Mouse (Mus musculus) embryonic facial prominence, embryonic 10.5 days (tissue): ENCODE results near the gene B4gat1. TPM values are rescaled to one million over a fixed set of nuclear protein-coding genes. Genes with fewer than 3 reads are reported as not detected.
A peak's percentile ranks its signal among the peaks of the same experiment; 100 is the strongest.
"Not testable (repeated sequence)": the region's sequence is repeated elsewhere in the genome, so short reads cannot be mapped to it uniquely, and the experiment has no call there.

Experiments
- DNase-seq: peaks from one replicate; pipeline ENCODE4 v3.0.0-alpha.2; 2017; ENCODE audit warnings: low spot score
- H3K27ac ChIP-seq: fragments of 300-500 bp; sonication (generic); replicated peaks from 2 replicates; pipeline ENCODE4 v1.5.1; 2016; ENCODE audit warnings: mild to moderate bottlenecking
- H3K27me3 ChIP-seq: fragments of 300-500 bp; sonication (generic); replicated peaks from 2 replicates; pipeline ENCODE4 v1.6.1; 2016; ENCODE audit warnings: low read depth, mild to moderate bottlenecking; ENCODE audit not compliant: poor library complexity, severe bottlenecking
- H3K36me3 ChIP-seq: fragments of 300-500 bp; sonication (generic); replicated peaks from 2 replicates; pipeline ENCODE4 v1.6.1; 2016; ENCODE audit warnings: mild to moderate bottlenecking, moderate library complexity
- H3K4me1 ChIP-seq: fragments of 300-500 bp; sonication (generic); 2 replicates; pipeline ENCODE4 v1.6.1; 2016
- H3K4me3 ChIP-seq: fragments of 300-500 bp; sonication (generic); 2 replicates; pipeline ENCODE4 v1.5.1; 2016; ENCODE audit warnings: mild to moderate bottlenecking, moderate library complexity
- H3K9me3 ChIP-seq: fragments of 300-500 bp; sonication (generic); 2 replicates; pipeline ENCODE4 v1.6.1; 2016; ENCODE audit warnings: mild to moderate bottlenecking
- WGBS: fragments of 180-500 bp; shearing (Covaris S2); methylation state at CpG from one replicate; pipeline ENCODE4 v1.1.7; 2016; 5-methylcytosine and 5-hydroxymethylcytosine counted together
- polyA plus RNA-seq: library from polyadenylated mRNA; unstranded; fragments of >200 nt; fragmentation: Nextera tagmentation; extraction: Ambion mirVana; gene quantifications from 2 replicates; pipeline ENCODE4 v1.2.1, GENCODE M21; 2016

B4gat1 gene
- polyA plus RNA-seq, 1 experiment from 2014 or later = 36.1 TPM

DNA sequence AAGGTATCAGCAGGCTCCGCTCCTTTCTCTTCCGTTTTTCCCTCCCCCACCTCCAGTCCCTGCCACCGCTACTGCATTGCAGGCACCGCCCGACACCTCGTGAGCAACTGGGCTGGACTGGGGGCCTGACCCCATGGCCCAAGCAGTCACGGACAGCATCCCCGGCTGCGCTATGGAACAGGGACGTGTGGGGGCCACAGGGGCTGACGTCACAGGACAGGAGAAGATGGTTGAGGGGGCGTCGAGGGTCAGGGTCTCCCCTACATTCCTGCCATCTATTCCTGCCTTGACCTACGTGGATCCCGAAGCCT lies 46.2 kb downstream of the B4gat1 start:
- Histone ChIP-seq H3K27me3 (peaks cover 68% of the 10 kb centered on the region), H3K27ac (no peak overlapping the region), H3K36me3 (peaks cover 1% of the 10 kb centered on the region), H3K4me1 (peaks cover 34% of the 10 kb centered on the region), H3K4me3 (peak overlapping the region; percentile 58), H3K9me3 (no peaks in the 10 kb centered on the region)
- DNase-seq = no peak
- 5% methylated on average over 15 of the region's 15 CpGs for WGBS

DNA sequence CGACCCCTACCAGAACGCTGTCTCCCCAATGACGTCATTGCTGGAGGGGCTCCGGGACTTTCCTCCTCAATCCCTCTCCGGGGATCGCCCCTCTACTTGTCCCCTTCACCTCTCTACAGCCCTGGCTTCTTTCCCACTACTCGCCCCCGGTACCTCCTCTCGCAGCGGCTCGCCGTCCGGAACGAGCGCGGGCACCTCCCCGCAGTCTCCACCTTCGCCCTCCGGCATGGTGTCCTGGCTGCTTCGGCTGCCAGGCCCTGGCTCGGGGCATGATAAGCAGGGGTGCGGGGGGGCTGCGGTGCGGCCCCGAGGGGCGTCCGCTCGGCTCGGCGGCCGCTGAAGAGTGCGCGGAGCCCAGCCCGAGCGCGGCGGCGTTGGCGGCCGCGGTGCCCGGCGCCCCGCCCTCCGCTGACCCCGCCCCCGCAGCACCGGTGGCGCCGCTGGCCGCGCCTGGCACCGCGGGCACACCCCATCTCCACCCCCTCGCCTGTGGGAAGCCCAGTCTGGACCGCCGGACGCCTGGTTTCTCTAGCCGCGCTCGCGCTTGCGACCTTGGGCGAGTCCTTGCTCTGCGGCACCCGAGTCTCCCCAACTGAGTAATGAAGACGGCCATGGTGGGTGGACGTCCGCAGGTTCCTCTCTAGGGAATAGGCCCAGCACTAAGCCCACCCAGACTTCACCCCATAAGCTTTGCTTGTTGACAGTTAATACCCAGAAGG lies 46.7 kb downstream of the B4gat1 start, which contains the start of gene Tmem151a:
Gene Tmem151a, minus strand, starts transcription at position 387 of the 719 bp plus-strand sequence.
- under 1% methylated on average over 69 of the region's 69 CpGs for WGBS
- DNase-seq = no peak
- H3K4me3 ChIP-seq = peak within 1 kb of the TSS; percentile 58
- H3K4me1 ChIP-seq = peaks cover 34% of the 10 kb centered on the region
- no peaks in the 10 kb centered on the region for H3K9me3 ChIP-seq
- H3K36me3 ChIP-seq = peaks cover 6% of the 10 kb centered on the region
- no peak within 1 kb of the TSS for H3K27ac ChIP-seq
- peaks cover 63% of the 10 kb centered on the region for H3K27me3 ChIP-seq

- WGBS = 54% methylated on average over 4 of the region's 4 CpGs
- not testable (repeated sequence) for H3K27ac ChIP-seq
- H3K27me3 ChIP-seq = peaks cover 51% of the 10 kb centered on the region
Observed at GRCm38 (mm10) chr19:5086533-5086932, 47.9 kb downstream of the B4gat1 start.

DNA sequence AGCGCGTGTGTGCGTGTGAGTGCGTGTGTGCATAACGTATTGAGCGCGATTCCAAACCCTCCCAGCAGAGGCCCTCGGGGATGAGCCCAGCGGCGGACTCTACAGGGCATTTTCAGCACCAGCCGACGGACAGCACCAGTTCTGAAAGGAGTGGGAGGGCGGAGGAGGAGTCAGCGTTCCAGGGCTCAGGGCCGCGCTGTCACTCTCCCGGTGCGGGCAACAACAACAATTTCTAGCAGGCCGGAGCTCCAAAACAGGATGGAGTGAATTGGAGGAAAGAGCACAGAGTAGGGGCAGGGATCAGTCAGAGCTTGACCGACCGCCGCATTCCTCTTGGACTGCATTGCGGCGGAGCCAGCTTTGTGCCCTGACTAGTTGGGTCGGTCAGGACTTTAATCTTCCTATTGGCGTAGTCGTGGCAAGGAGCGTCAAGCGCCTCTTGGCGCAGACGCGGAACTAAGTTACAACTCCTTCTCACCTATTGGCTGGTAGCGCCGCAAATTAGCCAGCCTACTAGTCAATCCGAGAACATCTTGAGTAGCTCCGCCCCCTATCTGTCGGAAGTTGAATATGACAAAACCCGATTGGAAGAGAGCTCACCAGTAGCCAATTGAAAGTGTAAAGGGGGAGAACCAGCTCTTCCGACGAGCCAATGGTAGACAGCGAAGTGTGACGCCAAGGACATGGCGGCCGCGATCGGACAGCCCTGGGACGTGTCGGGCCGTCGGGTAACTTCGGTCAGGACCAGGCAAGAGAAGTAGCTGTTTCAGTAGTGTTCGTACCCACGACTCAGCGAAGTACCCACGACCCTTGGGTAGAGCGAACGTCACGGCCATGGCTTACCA lies 49.5 kb downstream of the B4gat1 start, which contains the start of gene Yif1a:
Gene Yif1a, plus strand, starts transcription at position 655 of the 845 bp plus-strand sequence.
- H3K27me3 ChIP-seq = peaks cover 35% of the 10 kb centered on the region
- H3K9me3 ChIP-seq = no peaks in the 10 kb centered on the region
- under 1% methylated on average over 58 of the region's 58 CpGs for WGBS
- peaks cover 34% of the 10 kb centered on the region for H3K36me3 ChIP-seq
- peaks cover 31% of the 10 kb centered on the region for H3K4me1 ChIP-seq
- H3K4me3 ChIP-seq = peak within 1 kb of the TSS; percentile 90
- DNase-seq = peak; percentile 95
- H3K27ac ChIP-seq = peak within 1 kb of the TSS; percentile 84

More at GRCm38 (mm10) chr19:5086533-5086932, 47.9 kb downstream of the B4gat1 start:
- H3K4me1 ChIP-seq = peaks cover 34% of the 10 kb centered on the region
- H3K36me3 ChIP-seq = peaks cover 19% of the 10 kb centered on the region
- not testable (repeated sequence) for H3K9me3 ChIP-seq, DNase-seq, H3K4me3 ChIP-seq

DNA sequence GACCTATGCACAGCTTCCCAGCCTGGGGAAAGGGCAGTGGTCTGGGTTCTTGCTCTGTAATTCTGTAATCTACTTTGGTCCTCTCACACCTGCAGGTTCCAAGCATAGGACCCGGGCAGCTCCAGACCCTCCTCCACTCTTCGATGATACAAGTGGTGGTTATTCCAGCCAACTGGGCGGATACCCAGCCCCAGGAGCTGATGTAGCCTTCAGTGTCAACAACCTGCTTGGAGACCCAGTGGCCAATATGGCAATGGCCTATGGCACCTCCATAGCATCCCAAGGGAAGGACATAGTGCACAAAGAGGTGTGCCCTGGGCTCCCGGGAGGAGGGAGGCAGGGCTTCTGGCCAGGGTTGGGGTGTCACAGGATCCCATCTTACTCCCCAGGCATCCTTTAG lies 50.7 kb downstream of the B4gat1 start:
- H3K27ac ChIP-seq = no peak overlapping the region
- WGBS = 89% methylated on average over 4 of the region's 4 CpGs
- H3K36me3 ChIP-seq = peaks cover 42% of the 10 kb centered on the region
- peaks cover 41% of the 10 kb centered on the region for H3K4me1 ChIP-seq
- DNase-seq = no peak
- H3K27me3 ChIP-seq = peaks cover 23% of the 10 kb centered on the region
- no peaks in the 10 kb centered on the region for H3K9me3 ChIP-seq
- peak overlapping the region; percentile 90 for H3K4me3 ChIP-seq

Other genes starting within 250 kb of the B4gat1 start
- 92.1 and 99.5 TPM in 2 replicates for gene Rbm4, start 244.9 kb upstream of the B4gat1 start, polyA plus RNA-seq
- gene Gm21992, start 227.2 kb upstream of the B4gat1 start, polyA plus RNA-seq = 38.8 and 41.8 TPM in 2 replicates
- gene Rbm14, start 227.2 kb upstream of the B4gat1 start, polyA plus RNA-seq = 134 and 140 TPM in 2 replicates
- gene Ccs, start 199.5 kb upstream of the B4gat1 start, polyA plus RNA-seq = 52.1 and 52.8 TPM in 2 replicates
- 0.06 and 0.11 TPM in 2 replicates for gene Ccdc87, start 199.5 kb upstream of the B4gat1 start, polyA plus RNA-seq
- gene Ctsf, start 183.7 kb upstream of the B4gat1 start, polyA plus RNA-seq = 26.9 and 28.0 TPM in 2 replicates
- 5.0 and 6.7 TPM in 2 replicates for gene Actn3, start 160.9 kb upstream of the B4gat1 start, polyA plus RNA-seq
- 10.3 and 13.3 TPM in 2 replicates for gene Zdhhc24, start 160.2 kb upstream of the B4gat1 start, polyA plus RNA-seq
- gene Bbs1, start 132.2 kb upstream of the B4gat1 start, polyA plus RNA-seq = 5.8 and 6.1 TPM in 2 replicates
- gene Dpp3, start 110.5 kb upstream of the B4gat1 start, polyA plus RNA-seq = 194 and 203 TPM in 2 replicates
- gene Peli3, start 95.7 kb upstream of the B4gat1 start, polyA plus RNA-seq = 2.6 and 3.1 TPM in 2 replicates
- 164 and 165 TPM in 2 replicates for gene Mrpl11, start 76.7 kb upstream of the B4gat1 start, polyA plus RNA-seq
- gene Npas4, start 48.5 kb upstream of the B4gat1 start, polyA plus RNA-seq = not detected in 2 replicates
- 7.1 and 8.5 TPM in 2 replicates for gene Slc29a2, start 15.0 kb upstream of the B4gat1 start, polyA plus RNA-seq
- gene AC124502.3, start 65 bp downstream of the B4gat1 start, polyA plus RNA-seq = 3.1 and 4.2 TPM in 2 replicates
- gene Brms1, start 2.5 kb downstream of the B4gat1 start, polyA plus RNA-seq = 72.6 and 82.4 TPM in 2 replicates
- gene Rin1, start 11.7 kb downstream of the B4gat1 start, polyA plus RNA-seq = 2.4 and 3.2 TPM in 2 replicates
- gene Cd248, start 29.3 kb downstream of the B4gat1 start, polyA plus RNA-seq = 32.3 and 37.0 TPM in 2 replicates
- gene Tmem151a, start 46.7 kb downstream of the B4gat1 start, polyA plus RNA-seq = 1.4 and 1.9 TPM in 2 replicates
- 70.5 and 73.4 TPM in 2 replicates for gene Yif1a, start 49.7 kb downstream of the B4gat1 start, polyA plus RNA-seq
- gene Cnih2, start 59.7 kb downstream of the B4gat1 start, polyA plus RNA-seq = 28.4 and 31.7 TPM in 2 replicates
- 266 and 270 TPM in 2 replicates for gene Rab1b, start 68.2 kb downstream of the B4gat1 start, polyA plus RNA-seq
- 30.0 and 31.2 TPM in 2 replicates for gene Klc2, start 79.7 kb downstream of the B4gat1 start, polyA plus RNA-seq
- gene Pacs1, start 234.3 kb downstream of the B4gat1 start, polyA plus RNA-seq = 24.8 and 25.6 TPM in 2 replicates